Mouse (Mus musculus) layer of hippocampus, adult 2 months (tissue): ENCODE data around the gene Xrra1. TPM values are rescaled to one million over a fixed set of nuclear protein-coding genes. Genes with fewer than 3 reads are reported as not detected.
A peak's percentile ranks its signal among the peaks of the same experiment; 100 is the strongest.

Experiments
- DNase-seq, 2 experiments: peaks; one replicate each; pipeline ENCODE4 v3.0.0; 2022; ENCODE audit warnings: low spot score in 2 of 2
- H3K27ac ChIP-seq: fragments of 200-600 bp; 2 replicates; pipeline ENCODE4 v1.8.1; 2022
- H3K4me3 ChIP-seq: fragments of 200-600 bp; 2 replicates; pipeline ENCODE4 v1.8.1; 2022; ENCODE audit warnings: mild to moderate bottlenecking
- CTCF ChIP-seq: fragments of 200-600 bp; conservative IDR thresholded peaks from 2 replicates; pipeline ENCODE4 v1.8.1; 2022; ENCODE audit warnings: antibody characterized with exemption, mild to moderate bottlenecking, moderate library complexity
- total RNA-seq, 2 experiments: library from RNA; stranded (reverse); gene quantifications; 2 replicates each; pipeline ENCODE4 v1.2.3; 2021

Gene Xrra1
- total RNA-seq, 2 experiments from 2014 or later, result 1.2 to 1.4 TPM

- no peak overlapping the region for H3K27ac ChIP-seq
- no peak overlapping the region for H3K4me3 ChIP-seq
- TF ChIP-seq CTCF, result no peak
- no peak for DNase-seq
These were observed 31.3 kb downstream of the Xrra1 start for GRCm38 (mm10) chr7:99890168-99890755.

- peak in 1 of 2 experiments; percentile 39 for DNase-seq
- TF ChIP-seq CTCF, result peak; percentile 45
- no peak overlapping the region for H3K4me3 ChIP-seq
- peak overlapping the region; percentile 20; the same call in 1 of the 2 replicates for H3K27ac ChIP-seq
These were observed 32.6 kb downstream of the Xrra1 start for GRCm38 (mm10) chr7:99891471-99891870.

- no peak for DNase-seq
- Histone ChIP-seq H3K4me3 (no peak overlapping the region), H3K27ac (no peak overlapping the region)
- no peak for TF ChIP-seq CTCF
These were observed 33.4 kb downstream of the Xrra1 start for GRCm38 (mm10) chr7:99892351-99892750.

- no peak overlapping the region for H3K27ac ChIP-seq
- no peak overlapping the region for H3K4me3 ChIP-seq
- no peak for DNase-seq
- TF ChIP-seq CTCF, result no peak
These were observed 35.1 kb downstream of the Xrra1 start for GRCm38 (mm10) chr7:99893967-99894366.

- DNase-seq, result no peak
- no peak for TF ChIP-seq CTCF
- H3K27ac ChIP-seq, result no peak overlapping the region
- no peak overlapping the region for H3K4me3 ChIP-seq
These were observed 35.6 kb downstream of the Xrra1 start for GRCm38 (mm10) chr7:99894478-99894877.

- no peak overlapping the region for H3K27ac ChIP-seq
- no peak overlapping the region for H3K4me3 ChIP-seq
- TF ChIP-seq CTCF, result no peak
- DNase-seq, result no peak
These were observed 38.0 kb downstream of the Xrra1 start for GRCm38 (mm10) chr7:99896905-99897304.

- Histone ChIP-seq H3K4me3 (no peak overlapping the region), H3K27ac (no peak overlapping the region)
- no peak for TF ChIP-seq CTCF
- DNase-seq, result peak in 1 of 2 experiments; percentile 25
These were observed 43.3 kb downstream of the Xrra1 start for GRCm38 (mm10) chr7:99902208-99902607.

- no peak for TF ChIP-seq CTCF
- no peak overlapping the region for H3K4me3 ChIP-seq
- DNase-seq, result no peak
- no peak overlapping the region for H3K27ac ChIP-seq
These were observed 44.2 kb downstream of the Xrra1 start for GRCm38 (mm10) chr7:99902918-99903665.

- Histone ChIP-seq H3K27ac (no peak overlapping the region), H3K4me3 (no peak overlapping the region)
- no peak for TF ChIP-seq CTCF
- no peak for DNase-seq
These were observed 45.6 kb downstream of the Xrra1 start for GRCm38 (mm10) chr7:99904421-99905005.

- Histone ChIP-seq H3K4me3 (no peak overlapping the region), H3K27ac (no peak overlapping the region)
- DNase-seq, result no peak
- no peak for TF ChIP-seq CTCF
These were observed 47.4 kb downstream of the Xrra1 start for GRCm38 (mm10) chr7:99906346-99906745.

GRCm38 (mm10) chr7:99907463-99907862, 48.5 kb downstream of the Xrra1 start:
- TF ChIP-seq CTCF, result no peak
- Histone ChIP-seq H3K27ac (no peak overlapping the region), H3K4me3 (no peak overlapping the region)
- no peak for DNase-seq

GRCm38 (mm10) chr7:99911038-99911437, 52.1 kb downstream of the Xrra1 start:
- no peak overlapping the region for H3K4me3 ChIP-seq
- DNase-seq, result no peak
- H3K27ac ChIP-seq, result no peak overlapping the region
- no peak for TF ChIP-seq CTCF

GRCm38 (mm10) chr7:99914316-99914715, 55.4 kb downstream of the Xrra1 start:
- H3K27ac ChIP-seq, result no peak overlapping the region
- no peak for DNase-seq
- no peak for TF ChIP-seq CTCF
- H3K4me3 ChIP-seq, result no peak overlapping the region
